Mouse (Mus musculus) bone marrow, adult 2 months (tissue): ENCODE results near the gene Tmem56.

Experiments used
- CTCF ChIP-seq: fragments of 200-500 bp; IDR thresholded peaks from 2 replicates; pipeline ENCODE4 v1.5.1; 2011; ENCODE audit warnings: low read length, control low read depth; ENCODE audit not compliant: control insufficient read depth, insufficient read depth
- POLR2A ChIP-seq: fragments of 200-500 bp; IDR thresholded peaks from 2 replicates; pipeline ENCODE4 v1.6.1; 2011; ENCODE audit warnings: low read depth, mild to moderate bottlenecking, control low read depth, low read length, borderline replicate concordance; ENCODE audit not compliant: control insufficient read depth

DNA sequence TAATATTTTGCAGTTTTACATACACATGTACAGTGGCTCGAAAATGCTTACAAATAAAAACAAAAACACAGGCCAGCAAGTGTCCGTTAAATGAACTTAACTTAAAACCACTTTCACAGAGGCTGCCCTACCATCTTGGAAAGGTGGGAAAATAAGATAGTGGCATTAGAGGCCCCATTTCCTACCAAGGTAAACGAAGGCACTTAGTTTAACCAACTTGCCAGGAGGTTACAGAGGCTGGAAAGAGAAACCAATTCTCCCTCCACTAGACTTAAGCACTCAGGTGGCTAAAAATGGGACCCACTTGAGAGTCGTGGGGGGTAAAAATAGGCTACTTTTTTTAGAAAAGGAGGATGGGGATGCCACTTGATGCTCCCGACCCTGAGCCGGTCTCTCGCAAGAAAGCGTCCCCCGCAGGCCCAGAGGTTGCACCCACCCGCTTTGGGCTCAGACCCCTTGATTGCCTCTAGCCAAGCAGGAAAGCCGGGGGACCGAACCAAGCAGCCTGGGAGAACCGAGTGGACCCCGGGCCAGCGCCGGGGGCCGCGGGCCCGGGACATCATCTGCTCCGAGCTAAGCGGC lies 20.9 kb downstream of the Tmem56 start:
- no peak for TF ChIP-seq CTCF
- TF ChIP-seq POLR2A: no peak
